Mouse (Mus musculus) thymus, adult 18-20 months (tissue): Measurements from ENCODE around the gene Sema4b.
A peak's percentile ranks its signal among the peaks of the same experiment; 100 is the strongest.

Source experiments
- DNase-seq, 2 experiments: peaks; one replicate each; pipeline ENCODE4 v3.0.0; 2022; ENCODE audit warnings: mixed read lengths in 2 of 2

Gene Sema4b

GRCm38 (mm10) chr7:80178037-80178729 is 8.5 kb upstream of the Sema4b start:
- DNase-seq = no peak

- DNase-seq = no peak
Measured at GRCm38 (mm10) chr7:80179327-80179726, 7.3 kb upstream of the Sema4b start.

- no peak for DNase-seq
Measured at GRCm38 (mm10) chr7:80179790-80180189, 6.9 kb upstream of the Sema4b start.

GRCm38 (mm10) chr7:80180202-80180601 is 6.4 kb upstream of the Sema4b start:
- no peak for DNase-seq

- no peak for DNase-seq
Measured at GRCm38 (mm10) chr7:80181078-80181477, 5.6 kb upstream of the Sema4b start.

GRCm38 (mm10) chr7:80182139-80182538 is 4.5 kb upstream of the Sema4b start:
- DNase-seq = no peak

GRCm38 (mm10) chr7:80183466-80183865 is 3.2 kb upstream of the Sema4b start:
- no peak for DNase-seq

GRCm38 (mm10) chr7:80183969-80184368 is 2.7 kb upstream of the Sema4b start:
- DNase-seq = no peak

- no peak for DNase-seq
Measured at GRCm38 (mm10) chr7:80184551-80184950, 2.1 kb upstream of the Sema4b start.

- no peak for DNase-seq
Measured at GRCm38 (mm10) chr7:80184968-80185367, 1.7 kb upstream of the Sema4b start.

GRCm38 (mm10) chr7:80186021-80186420 is 620 bp upstream of the Sema4b start:
- DNase-seq = no peak

- DNase-seq = no peak
Measured at GRCm38 (mm10) chr7:80187501-80187900, 860 bp downstream of the Sema4b start.

- DNase-seq = no peak
Measured at GRCm38 (mm10) chr7:80188579-80189125, 2.0 kb downstream of the Sema4b start.

- DNase-seq = no peak
Measured at GRCm38 (mm10) chr7:80189147-80189933, 2.7 kb downstream of the Sema4b start.

GRCm38 (mm10) chr7:80191455-80191854 is 4.8 kb downstream of the Sema4b start:
- DNase-seq = peak in 1 of 2 experiments; percentile 61

GRCm38 (mm10) chr7:80192226-80193061 is 5.8 kb downstream of the Sema4b start:
- DNase-seq = peak; percentile 84 to 90

- no peak for DNase-seq
Measured at GRCm38 (mm10) chr7:80193941-80194739, 7.5 kb downstream of the Sema4b start.

GRCm38 (mm10) chr7:80195146-80195545 is 8.5 kb downstream of the Sema4b start:
- DNase-seq = no peak

GRCm38 (mm10) chr7:80195576-80196263 is 9.1 kb downstream of the Sema4b start:
- DNase-seq = no peak

GRCm38 (mm10) chr7:80197371-80197770 is 10.7 kb downstream of the Sema4b start:
- no peak for DNase-seq
